Mouse (Mus musculus) testis, adult 2 months (tissue): ENCODE measurements at regions not wholly inside any gene's neighbourhood (a gene's known extent, or its start where the extent isn't known, plus 50 kb on each side); places are given as distances from the start of the nearest gene placed in this dataset.
A peak's percentile ranks its signal among the peaks of the same experiment; 100 is the strongest.

Experiments
- H3K27ac ChIP-seq: fragments of 200-500 bp; 2 replicates; pipeline ENCODE4 v1.5.1; 2012; ENCODE audit warnings: low read depth, low read length; ENCODE audit not compliant: control insufficient read depth, insufficient read depth
- H3K27me3 ChIP-seq: fragments of 200-500 bp; 2 replicates; pipeline ENCODE4 v1.6.1; 2012; ENCODE audit warnings: mild to moderate bottlenecking, low read length, moderate library complexity; ENCODE audit not compliant: control insufficient read depth, insufficient read depth
- H3K36me3 ChIP-seq: fragments of 200-500 bp; 2 replicates; pipeline ENCODE4 v1.6.1; 2012; ENCODE audit warnings: mild to moderate bottlenecking, low read length; ENCODE audit not compliant: control insufficient read depth, insufficient read depth
- H3K4me1 ChIP-seq: fragments of 200-500 bp; 2 replicates; pipeline ENCODE4 v1.6.1; 2012; ENCODE audit warnings: low read length; ENCODE audit not compliant: control insufficient read depth, insufficient read depth
- H3K4me3 ChIP-seq: fragments of 200-500 bp; 2 replicates; pipeline ENCODE4 v1.5.1; 2012; ENCODE audit warnings: low read depth, mild to moderate bottlenecking, low read length, moderate library complexity, mixed read lengths; ENCODE audit not compliant: control insufficient read depth
- CTCF ChIP-seq: fragments of 200-500 bp; IDR thresholded peaks from 2 replicates; pipeline ENCODE4 v1.5.1; 2012; ENCODE audit warnings: low read depth, mild to moderate bottlenecking, inconsistent platforms, low read length, moderate library complexity; ENCODE audit not compliant: control insufficient read depth, insufficient read depth, insufficient replicate concordance
- POLR2A ChIP-seq: fragments of 200-500 bp; IDR thresholded peaks from 2 replicates; pipeline ENCODE4 v1.6.1; 2012; ENCODE audit warnings: low read depth, mild to moderate bottlenecking, inconsistent platforms, low read length, moderate library complexity; ENCODE audit not compliant: control insufficient read depth

DNA sequence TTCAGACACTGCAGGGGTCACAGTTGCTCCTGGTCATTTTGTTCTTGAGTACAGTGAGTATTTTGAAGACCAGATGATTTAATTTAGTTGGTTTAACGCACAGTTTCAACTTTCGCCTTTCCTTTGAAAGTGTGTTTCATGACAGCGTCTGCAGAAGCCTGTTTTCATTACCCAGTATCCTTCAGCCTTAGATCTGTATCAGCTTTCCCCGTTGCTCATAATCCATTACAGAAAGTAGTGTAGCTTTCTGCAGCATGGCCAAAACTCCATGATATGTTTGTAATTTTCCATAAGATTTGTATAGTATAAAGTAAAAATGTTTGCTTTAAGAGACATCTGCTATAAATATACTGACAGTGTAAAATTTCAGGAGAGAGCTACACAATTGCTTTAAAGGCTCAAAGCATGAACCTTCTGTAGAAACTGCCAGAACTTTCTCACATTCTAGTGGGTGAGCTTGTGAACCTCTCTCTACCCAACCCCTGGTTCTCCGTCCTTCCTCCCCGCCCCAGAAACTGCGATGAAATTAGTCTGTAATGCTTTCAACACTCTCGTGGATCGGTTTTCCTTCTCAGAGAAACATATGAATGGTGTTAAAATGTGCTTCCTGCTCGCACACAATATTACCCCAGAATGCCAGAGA is 506.6 kb upstream of the Adgrl2 start:
- Histone ChIP-seq H3K4me1 (no peaks in the 10 kb centered on the region), H3K36me3 (no peaks in the 10 kb centered on the region), H3K4me3 (no peak overlapping the region), H3K27ac (no peak overlapping the region), H3K27me3 (no peaks in the 10 kb centered on the region)
- TF ChIP-seq CTCF, result no peak
- no peak for TF ChIP-seq POLR2A

DNA sequence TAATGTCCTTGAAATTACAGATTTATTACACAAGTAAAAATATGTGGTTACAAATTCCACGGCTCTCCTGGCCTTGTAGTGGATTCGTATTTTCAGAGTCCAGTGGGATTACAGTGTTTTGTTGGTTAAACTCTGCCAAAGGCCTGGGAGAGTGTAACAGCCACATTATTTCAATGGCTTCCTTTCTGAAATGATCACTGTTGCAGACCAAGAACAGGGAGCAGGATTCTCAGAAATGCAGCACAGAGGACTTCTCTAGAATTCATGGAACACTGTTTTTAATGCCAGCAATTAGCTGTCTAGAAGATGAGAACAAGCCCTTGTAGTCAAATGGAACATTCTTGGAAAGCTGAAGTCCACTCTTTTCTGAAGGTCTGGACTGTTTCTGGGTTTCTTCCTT is 505.8 kb upstream of the Adgrl2 start:
- no peak for TF ChIP-seq CTCF
- no peak for TF ChIP-seq POLR2A
- Histone ChIP-seq H3K27ac (no peak overlapping the region), H3K4me3 (no peak overlapping the region), H3K36me3 (no peaks in the 10 kb centered on the region), H3K27me3 (no peaks in the 10 kb centered on the region), H3K4me1 (no peaks in the 10 kb centered on the region)

DNA sequence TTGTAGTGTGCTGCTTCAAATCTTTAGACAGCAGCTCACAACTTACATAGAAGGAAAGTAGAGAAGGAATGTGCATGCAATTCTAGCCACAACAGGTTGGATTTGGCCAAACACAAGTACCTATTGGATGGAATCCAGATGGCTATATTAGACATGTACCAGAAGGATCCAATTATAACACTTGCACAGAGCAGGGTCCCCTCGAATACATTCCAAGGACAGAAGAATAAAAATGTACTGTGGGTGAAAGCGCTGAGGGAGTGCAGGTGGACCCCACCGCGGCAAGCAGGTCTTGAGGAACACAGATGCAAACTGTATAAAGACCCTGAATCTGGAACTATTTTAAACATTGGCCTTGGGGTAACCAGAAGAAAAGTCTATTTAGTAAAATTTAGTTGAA is 497.8 kb upstream of the Adgrl2 start:
- TF ChIP-seq CTCF, result no peak
- TF ChIP-seq POLR2A, result no peak
- H3K27ac ChIP-seq, result no peak overlapping the region
- H3K36me3 ChIP-seq, result no peaks in the 10 kb centered on the region
- peaks cover 2% of the 10 kb centered on the region; the same call in 1 of the 2 replicates for H3K4me1 ChIP-seq
- H3K4me3 ChIP-seq, result no peak overlapping the region
- no peaks in the 10 kb centered on the region for H3K27me3 ChIP-seq

DNA sequence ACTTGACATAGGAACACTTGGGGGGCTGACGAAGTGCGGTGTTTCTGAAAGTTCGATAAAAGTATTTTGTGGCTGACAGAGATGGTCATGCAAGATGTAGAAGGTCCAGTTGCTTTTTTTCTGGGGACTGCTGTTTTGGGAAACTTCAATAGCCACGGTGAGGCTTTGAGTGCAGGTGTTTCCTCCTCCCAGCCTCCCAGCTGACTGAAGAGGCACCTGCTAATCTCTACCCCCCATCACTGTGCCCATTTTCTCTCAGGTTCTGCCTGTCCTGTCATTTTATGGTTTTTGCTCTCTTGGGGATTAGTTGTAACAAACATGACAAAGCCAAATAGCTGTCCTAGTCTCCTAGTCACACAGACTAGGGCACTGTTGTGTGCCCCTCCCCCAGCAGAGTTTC is 495.1 kb upstream of the Adgrl2 start:
- H3K4me3 ChIP-seq, result peak overlapping the region; percentile 70
- H3K27ac ChIP-seq, result no peak overlapping the region
- TF ChIP-seq POLR2A, result no peak
- TF ChIP-seq CTCF, result no peak
- H3K27me3 ChIP-seq, result no peaks in the 10 kb centered on the region
- no peaks in the 10 kb centered on the region for H3K36me3 ChIP-seq
- peaks cover 2% of the 10 kb centered on the region; the same call in 1 of the 2 replicates for H3K4me1 ChIP-seq

DNA sequence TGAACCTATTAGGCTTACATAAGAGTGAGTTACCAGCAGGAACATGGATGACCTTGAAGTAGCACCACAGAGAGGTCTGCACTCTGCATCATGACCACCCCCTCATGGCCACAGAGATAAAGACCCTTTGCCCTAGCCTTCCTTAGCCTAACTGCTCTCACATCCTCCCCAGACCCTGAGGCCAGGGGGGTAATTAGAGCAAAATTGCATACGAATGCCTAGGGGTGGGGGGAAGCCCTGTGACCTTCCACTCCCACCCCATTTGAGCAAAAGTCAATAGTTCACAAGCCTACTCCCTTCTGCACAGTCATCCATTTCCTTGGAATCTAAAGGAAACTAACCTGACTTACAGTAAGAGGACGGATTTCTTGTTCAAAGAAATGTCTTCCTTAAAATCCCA is 494.0 kb upstream of the Adgrl2 start:
- TF ChIP-seq CTCF (no peak), POLR2A (no peak)
- no peak overlapping the region for H3K4me3 ChIP-seq
- H3K36me3 ChIP-seq, result no peaks in the 10 kb centered on the region
- H3K27ac ChIP-seq, result no peak overlapping the region
- peaks cover 2% of the 10 kb centered on the region; the same call in 1 of the 2 replicates for H3K4me1 ChIP-seq
- H3K27me3 ChIP-seq, result no peaks in the 10 kb centered on the region

DNA sequence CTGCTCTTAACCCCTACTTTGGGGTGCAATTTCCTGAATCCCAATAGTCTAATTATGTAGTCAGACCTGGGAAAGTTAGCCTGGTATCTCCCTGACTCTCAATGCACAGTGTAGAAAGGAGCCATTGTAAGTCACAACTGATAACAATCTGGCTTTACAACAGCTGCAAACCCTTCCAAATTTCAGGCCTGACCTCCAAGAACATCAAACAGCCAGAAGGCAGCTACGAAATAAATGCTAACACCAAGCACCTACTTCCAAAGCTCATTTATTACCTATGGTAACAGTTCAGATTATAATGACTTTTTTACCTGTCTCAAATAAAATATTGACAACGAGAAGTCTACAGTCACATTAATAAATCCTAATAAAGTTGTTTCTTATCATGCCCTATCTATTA is 485.8 kb upstream of the Adgrl2 start:
- Histone ChIP-seq H3K27ac (no peak overlapping the region), H3K36me3 (no peaks in the 10 kb centered on the region), H3K4me3 (no peak overlapping the region), H3K27me3 (no peaks in the 10 kb centered on the region), H3K4me1 (no peaks in the 10 kb centered on the region)
- TF ChIP-seq CTCF (no peak), POLR2A (no peak)

DNA sequence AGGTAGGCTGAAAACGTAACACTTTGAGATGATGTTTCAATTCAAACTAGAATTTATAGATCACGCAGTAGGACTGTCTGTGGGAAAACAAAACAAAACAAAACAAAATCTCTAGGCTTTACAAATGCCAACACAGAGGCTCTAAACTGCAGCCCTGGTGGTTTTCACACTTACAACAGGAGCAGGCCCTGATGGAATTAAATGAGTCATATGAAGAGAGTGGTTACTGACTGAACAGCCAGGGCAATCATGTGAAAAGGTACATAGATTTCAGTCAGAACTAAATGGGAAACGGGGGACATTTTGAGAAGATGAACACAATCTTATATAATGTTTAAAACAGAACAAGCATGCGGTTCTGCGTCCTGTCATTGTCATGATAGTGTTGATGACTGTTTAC is 476.6 kb upstream of the Adgrl2 start:
- no peak for TF ChIP-seq CTCF
- TF ChIP-seq POLR2A, result no peak
- Histone ChIP-seq H3K27ac (no peak overlapping the region), H3K4me3 (no peak overlapping the region), H3K27me3 (no peaks in the 10 kb centered on the region), H3K36me3 (no peaks in the 10 kb centered on the region), H3K4me1 (no peaks in the 10 kb centered on the region)

DNA sequence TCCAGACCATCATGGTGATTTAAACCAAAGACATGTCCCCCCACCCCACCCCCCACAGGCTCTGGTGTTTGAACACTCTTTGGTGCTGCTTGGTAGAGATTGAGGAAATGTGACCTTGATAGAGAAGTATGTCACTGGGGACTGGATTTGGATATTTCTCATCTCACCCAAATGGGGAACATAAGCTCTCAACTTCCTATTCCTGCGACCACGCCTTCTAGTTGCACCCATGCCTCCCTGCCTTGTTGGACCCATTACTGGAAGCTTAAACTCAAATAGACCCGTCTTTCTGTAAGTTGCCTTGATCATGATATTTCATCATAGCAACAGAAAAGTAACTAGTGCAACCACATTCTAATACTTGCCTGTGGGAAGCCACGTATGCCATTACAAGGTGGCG is 474.2 kb upstream of the Adgrl2 start:
- Histone ChIP-seq H3K27me3 (no peaks in the 10 kb centered on the region), H3K27ac (no peak overlapping the region), H3K4me3 (no peak overlapping the region), H3K36me3 (no peaks in the 10 kb centered on the region), H3K4me1 (no peaks in the 10 kb centered on the region)
- TF ChIP-seq POLR2A, result no peak
- TF ChIP-seq CTCF, result no peak
